Mouse (Mus musculus) lung, postnatal 0 days (tissue): ENCODE data around the gene Zfp784.

Experiments used
- CTCF ChIP-seq: IDR thresholded peaks from 2 replicates; pipeline ENCODE4 v1.5.1; 2016; ENCODE audit warnings: antibody characterized with exemption, mild to moderate bottlenecking
- EP300 ChIP-seq: IDR thresholded peaks from 2 replicates; pipeline ENCODE4 v1.6.1; 2016; ENCODE audit warnings: antibody characterized with exemption, mild to moderate bottlenecking, control low read depth

- TF ChIP-seq CTCF: no peak
- no peak for TF ChIP-seq EP300
Observed at GRCm38 (mm10) chr7:5021197-5021596, 17.0 kb downstream of the Zfp784 start.
